Mouse (Mus musculus): ENCODE data around the gene Ecd. TPM values are rescaled to one million over a fixed set of nuclear protein-coding genes. Genes with fewer than 3 reads are reported as not detected.
"Not testable (repeated sequence)": the region's sequence is repeated elsewhere in the genome, so short reads cannot be mapped to it uniquely, and the experiment has no call there.

The Ecd gene
- polyA plus RNA-seq, 1 experiment from 2014 or later = 74.0 TPM

- WGBS = 83% methylated on average over 2 of the region's 2 CpGs
- H3K9ac ChIP-seq (ENCODE audit: low read length); DNase-seq (ENCODE audit: low spot score); H3K27ac ChIP-seq (replicated peaks; ENCODE audit: low read depth, low read length); H3K4me2 ChIP-seq (ENCODE audit: low read depth, severe bottlenecking); H3K27me3 ChIP-seq (ENCODE audit: control insufficient read depth, insufficient read depth, low read length); H3K36me3 ChIP-seq (ENCODE audit: control insufficient read depth, insufficient read depth, low read length); H3K4me3 ChIP-seq (ENCODE audit: low read depth, low read length); H3K9me3 ChIP-seq (ENCODE audit: control insufficient read depth, low read length); H3K4me1 ChIP-seq (ENCODE audit: control insufficient read depth, insufficient read depth, low read length); ATAC-seq (ENCODE audit: insufficient number of reproducible peaks, low FRiP score, low TSS enrichment, low read depth): not testable (repeated sequence)
Observed at GRCm38 (mm10) chr14:20305085-20305484, 42.8 kb downstream of the Ecd start.

- Histone ChIP-seq H3K27me3 (ENCODE audit: control insufficient read depth, insufficient read depth, low read length) (no peaks in the 10 kb centered on the region), H3K4me2 (ENCODE audit: low read depth, severe bottlenecking) (no peak overlapping the region), H3K27ac (replicated peaks; ENCODE audit: low read depth, low read length) (no peak overlapping the region), H3K4me1 (ENCODE audit: control insufficient read depth, insufficient read depth, low read length) (no peaks in the 10 kb centered on the region), H3K9me3 (ENCODE audit: control insufficient read depth, low read length) (no peaks in the 10 kb centered on the region), H3K9ac (ENCODE audit: low read length) (no peak overlapping the region), H3K36me3 (ENCODE audit: control insufficient read depth, insufficient read depth, low read length) (no peaks in the 10 kb centered on the region), H3K4me3 (ENCODE audit: low read depth, low read length) (no peak overlapping the region)
- ATAC-seq (ENCODE audit: insufficient number of reproducible peaks, low FRiP score, low TSS enrichment, low read depth) (no peak), DNase-seq (ENCODE audit: low spot score) (no peak)
- 86% methylated on average over 3 of the region's 3 CpGs for WGBS
Observed at GRCm38 (mm10) chr14:20298131-20298530, 49.8 kb downstream of the Ecd start.

GRCm38 (mm10) chr14:20297616-20298015 lies 50.3 kb downstream of the Ecd start:
- DNase-seq (ENCODE audit: low spot score) (no peak), ATAC-seq (ENCODE audit: insufficient number of reproducible peaks, low FRiP score, low TSS enrichment, low read depth) (no peak)
- Histone ChIP-seq H3K4me3 (ENCODE audit: low read depth, low read length) (no peak overlapping the region), H3K27me3 (ENCODE audit: control insufficient read depth, insufficient read depth, low read length) (no peaks in the 10 kb centered on the region), H3K4me2 (ENCODE audit: low read depth, severe bottlenecking) (no peak overlapping the region), H3K27ac (replicated peaks; ENCODE audit: low read depth, low read length) (no peak overlapping the region), H3K36me3 (ENCODE audit: control insufficient read depth, insufficient read depth, low read length) (no peaks in the 10 kb centered on the region), H3K9ac (ENCODE audit: low read length) (no peak overlapping the region), H3K9me3 (ENCODE audit: control insufficient read depth, low read length) (no peaks in the 10 kb centered on the region), H3K4me1 (ENCODE audit: control insufficient read depth, insufficient read depth, low read length) (no peaks in the 10 kb centered on the region)
- 79% methylated on average over 3 of the region's 3 CpGs for WGBS

GRCm38 (mm10) chr14:20294947-20295346 lies 53.0 kb downstream of the Ecd start:
- peak overlapping the region; percentile 39 for H3K4me3 ChIP-seq (ENCODE audit: low read depth, low read length)
- 53% methylated on average over 8 of the region's 8 CpGs for WGBS
- no peaks in the 10 kb centered on the region for H3K4me1 ChIP-seq (ENCODE audit: control insufficient read depth, insufficient read depth, low read length)
- H3K9me3 ChIP-seq (ENCODE audit: control insufficient read depth, low read length) = no peaks in the 10 kb centered on the region
- H3K27me3 ChIP-seq (ENCODE audit: control insufficient read depth, insufficient read depth, low read length) = no peaks in the 10 kb centered on the region
- no peak overlapping the region for H3K27ac ChIP-seq (replicated peaks; ENCODE audit: low read depth, low read length)
- H3K4me2 ChIP-seq (ENCODE audit: low read depth, severe bottlenecking) = peak overlapping the region; percentile 39; the same call in 1 of the 2 replicates
- no peak overlapping the region for H3K9ac ChIP-seq (ENCODE audit: low read length)
- DNase-seq (ENCODE audit: low spot score) (no peak), ATAC-seq (ENCODE audit: insufficient number of reproducible peaks, low FRiP score, low TSS enrichment, low read depth) (no peak)
- no peaks in the 10 kb centered on the region for H3K36me3 ChIP-seq (ENCODE audit: control insufficient read depth, insufficient read depth, low read length)

- Histone ChIP-seq H3K9ac (ENCODE audit: low read length) (no peak within 1 kb of the TSS), H3K36me3 (ENCODE audit: control insufficient read depth, insufficient read depth, low read length) (no peaks in the 10 kb centered on the region), H3K4me3 (ENCODE audit: low read depth, low read length) (peak within 1 kb of the TSS; percentile 39), H3K27ac (replicated peaks; ENCODE audit: low read depth, low read length) (no peak within 1 kb of the TSS), H3K4me2 (ENCODE audit: low read depth, severe bottlenecking) (peak within 1 kb of the TSS; percentile 39; the same call in 1 of the 2 replicates), H3K27me3 (ENCODE audit: control insufficient read depth, insufficient read depth, low read length) (no peaks in the 10 kb centered on the region), H3K9me3 (ENCODE audit: control insufficient read depth, low read length) (no peaks in the 10 kb centered on the region), H3K4me1 (ENCODE audit: control insufficient read depth, insufficient read depth, low read length) (no peaks in the 10 kb centered on the region)
- ATAC-seq (ENCODE audit: insufficient number of reproducible peaks, low FRiP score, low TSS enrichment, low read depth) = peak; percentile 93
- peak; percentile 79 for DNase-seq (ENCODE audit: low spot score)
- 23% methylated on average over 14 of the region's 14 CpGs for WGBS
Observed at GRCm38 (mm10) chr14:20294117-20294892, 53.6 kb downstream of the Ecd start, which contains the start of gene Nudt13. Nudt13 (plus strand) TSS chr14:20294697.

- WGBS = 75% methylated on average over 4 of the region's 4 CpGs
- DNase-seq (ENCODE audit: low spot score) = no peak
- H3K4me3 ChIP-seq (ENCODE audit: low read depth, low read length) = no peak overlapping the region
Observed at GRCm38 (mm10) chr14:20291391-20291790, 56.5 kb downstream of the Ecd start.

More at GRCm38 (mm10) chr14:20291391-20291790, 56.5 kb downstream of the Ecd start:
- no peaks in the 10 kb centered on the region for H3K9me3 ChIP-seq (ENCODE audit: control insufficient read depth, low read length)
- H3K9ac ChIP-seq (ENCODE audit: low read length) = no peak overlapping the region
- no peak overlapping the region for H3K27ac ChIP-seq (replicated peaks; ENCODE audit: low read depth, low read length)
- H3K36me3 ChIP-seq (ENCODE audit: control insufficient read depth, insufficient read depth, low read length) = no peaks in the 10 kb centered on the region
- no peaks in the 10 kb centered on the region for H3K27me3 ChIP-seq (ENCODE audit: control insufficient read depth, insufficient read depth, low read length)
- no peak overlapping the region for H3K4me2 ChIP-seq (ENCODE audit: low read depth, severe bottlenecking)
- ATAC-seq (ENCODE audit: insufficient number of reproducible peaks, low FRiP score, low TSS enrichment, low read depth) = no peak
- no peaks in the 10 kb centered on the region for H3K4me1 ChIP-seq (ENCODE audit: control insufficient read depth, insufficient read depth, low read length)

Other genes starting within 250 kb of the Ecd start
- 11.4 and 15.3 TPM in 2 replicates for gene Saysd1, start 209.6 kb downstream of the Ecd start, polyA plus RNA-seq (2014; fragmentation: Nextera tagmentation; extraction: Ambion mirVana)
- 5.2 and 6.4 TPM in 2 replicates for gene Kcnk5, start 166.3 kb downstream of the Ecd start, polyA plus RNA-seq (2014; fragmentation: Nextera tagmentation; extraction: Ambion mirVana)
- not detected in 2 replicates for gene Kcnk16, start 78.9 kb downstream of the Ecd start, polyA plus RNA-seq (2014; fragmentation: Nextera tagmentation; extraction: Ambion mirVana)
- 9.9 and 13.8 TPM in 2 replicates for gene Nudt13, start 53.4 kb downstream of the Ecd start, polyA plus RNA-seq (2014; fragmentation: Nextera tagmentation; extraction: Ambion mirVana)
- 50.4 and 56.9 TPM in 2 replicates for gene Fam149b, start within 50 bp of the Ecd start, polyA plus RNA-seq (2014; fragmentation: Nextera tagmentation; extraction: Ambion mirVana)
- gene Dnajc9, start 40.8 kb upstream of the Ecd start, polyA plus RNA-seq (2014; fragmentation: Nextera tagmentation; extraction: Ambion mirVana) = 261 and 262 TPM in 2 replicates
- 82.0 and 86.3 TPM in 2 replicates for gene Mrps16, start 45.5 kb upstream of the Ecd start, polyA plus RNA-seq (2014; fragmentation: Nextera tagmentation; extraction: Ambion mirVana)
- gene Cfap70, start 104.1 kb upstream of the Ecd start, polyA plus RNA-seq (2014; fragmentation: Nextera tagmentation; extraction: Ambion mirVana) = 0.18 and 0.23 TPM in 2 replicates
- 25.1 and 26.2 TPM in 2 replicates for gene Anxa7, start 132.0 kb upstream of the Ecd start, polyA plus RNA-seq (2014; fragmentation: Nextera tagmentation; extraction: Ambion mirVana)
- gene Mss51, start 148.8 kb upstream of the Ecd start, polyA plus RNA-seq (2014; fragmentation: Nextera tagmentation; extraction: Ambion mirVana) = 1.7 and 1.8 TPM in 2 replicates
- gene Ppp3cb, start 198.5 kb upstream of the Ecd start, polyA plus RNA-seq (2014; fragmentation: Nextera tagmentation; extraction: Ambion mirVana) = 55.8 and 56.9 TPM in 2 replicates

Measured in limb, embryonic 11.5 days (tissue).